Mouse (Mus musculus) adrenal gland (tissue): ENCODE measurements around the gene Rhox3e.
"Not testable (repeated sequence)": the region's sequence is repeated elsewhere in the genome, so short reads cannot be mapped to it uniquely, and the experiment has no call there.

Experiments used
- intact Hi-C: fragments of 180-260 bp; cut with DNase I; formaldehyde crosslinking; loops from one replicate; pipeline ENCODE4 v1.15.1; 2025
- long read RNA-seq, 2 experiments: library from polyadenylated mRNA; unstranded; transcript quantifications; one replicate each; pipeline ENCODE4 v2.0.0; 2020; ENCODE audit warnings: borderline replicate concordance in 1 of 2; ENCODE audit not compliant: insufficient replicate concordance in 1 of 2

Rhox3e gene
- long read RNA-seq, experiment 1, result 0 reads
- long read RNA-seq, experiment 2, result 0 reads

DNA sequence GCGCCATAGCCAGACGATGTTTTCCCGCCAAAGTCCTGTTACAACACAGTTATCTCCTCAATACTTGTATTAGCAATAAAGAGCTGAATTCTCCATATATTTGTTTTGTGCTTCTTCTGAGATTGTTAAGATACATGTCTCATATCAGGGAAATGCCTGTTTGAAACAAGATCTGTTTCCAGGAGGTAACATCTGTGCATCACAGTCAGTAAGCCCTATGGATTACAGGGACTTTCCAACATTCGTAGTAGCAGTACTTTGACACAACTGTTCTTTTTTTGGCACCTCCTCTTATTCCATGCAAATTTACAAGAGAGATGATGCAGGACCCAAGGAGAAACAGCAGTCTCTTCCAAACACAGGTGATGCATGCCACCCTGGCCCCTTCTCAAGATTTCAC lies at the start of gene Rhox3e:
Rhox3e (plus strand) TSS at position 301 of the 400 bp plus-strand sequence.
- intact Hi-C loops, result not testable (repeated sequence)

DNA sequence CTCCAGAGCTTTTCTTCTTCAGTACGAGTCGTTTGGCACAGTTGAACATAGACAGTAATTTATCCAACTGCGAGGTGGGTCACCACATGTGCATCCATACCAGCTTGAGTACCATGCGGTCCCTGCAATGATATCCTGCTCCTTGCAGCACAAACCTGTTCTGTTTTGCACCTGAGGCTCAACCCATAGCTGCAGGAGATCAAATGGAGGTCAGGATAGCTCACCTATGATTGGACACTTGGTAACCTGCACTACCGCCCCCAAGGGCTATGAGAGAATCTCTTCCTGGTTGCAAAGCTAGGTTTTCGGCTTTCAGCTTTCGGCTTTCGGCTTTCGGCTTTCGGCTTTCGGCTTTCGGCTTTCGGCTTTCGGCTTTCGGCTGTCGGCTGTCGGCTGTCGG lies 27.8 kb upstream of the Rhox3e start, which contains the start of gene Rhox4d:
Rhox4d (plus strand) TSS at position 301 of the 400 bp plus-strand sequence.
- intact Hi-C loops, result not testable (repeated sequence)

DNA sequence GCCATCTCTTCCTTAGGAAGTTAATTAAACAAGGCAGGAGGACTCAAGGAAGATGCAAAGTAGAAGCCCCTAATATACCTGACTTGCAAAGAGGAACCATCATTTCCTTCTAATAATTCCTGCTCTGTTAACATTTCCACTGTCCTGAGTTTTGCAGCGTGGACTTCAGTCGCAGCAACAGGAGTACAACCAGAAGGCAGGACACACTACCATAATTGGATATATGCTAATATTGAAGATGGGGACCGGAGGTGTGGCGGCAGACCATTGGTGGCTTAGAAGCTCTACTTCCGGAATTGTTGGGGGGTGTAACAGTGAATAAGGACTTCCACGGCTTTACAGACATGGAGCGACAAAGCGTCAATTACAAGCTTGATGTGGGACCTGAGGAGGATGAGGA lies 11.7 kb upstream of the Rhox3e start, which contains the start of gene Rhox2e:
Rhox2e (plus strand) TSS at position 301 of the 400 bp plus-strand sequence.
- intact Hi-C loops, result not testable (repeated sequence)

DNA sequence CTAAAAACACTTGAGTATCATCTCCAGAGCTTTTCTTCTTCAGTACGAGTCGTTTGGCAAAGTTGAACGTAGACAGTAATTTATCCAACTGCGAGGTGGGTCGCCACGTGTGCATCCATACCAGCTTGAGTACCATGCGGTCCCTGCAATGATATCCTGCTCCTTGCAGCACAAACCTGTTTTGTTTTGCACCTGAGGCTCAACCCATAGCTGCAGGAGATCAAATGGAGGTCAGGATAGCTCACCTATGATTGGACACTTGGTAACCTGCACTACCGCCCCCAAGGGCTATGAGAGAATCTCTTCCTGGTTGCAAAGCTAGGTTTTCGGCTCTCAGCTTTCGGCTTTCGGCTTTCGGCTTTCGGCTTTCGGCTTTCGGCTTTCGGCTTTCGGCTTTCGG lies 15.3 kb downstream of the Rhox3e start, which contains the start of gene Rhox4e:
Rhox4e (plus strand) TSS at position 301 of the 400 bp plus-strand sequence.
- intact Hi-C loops, result not testable (repeated sequence)

DNA sequence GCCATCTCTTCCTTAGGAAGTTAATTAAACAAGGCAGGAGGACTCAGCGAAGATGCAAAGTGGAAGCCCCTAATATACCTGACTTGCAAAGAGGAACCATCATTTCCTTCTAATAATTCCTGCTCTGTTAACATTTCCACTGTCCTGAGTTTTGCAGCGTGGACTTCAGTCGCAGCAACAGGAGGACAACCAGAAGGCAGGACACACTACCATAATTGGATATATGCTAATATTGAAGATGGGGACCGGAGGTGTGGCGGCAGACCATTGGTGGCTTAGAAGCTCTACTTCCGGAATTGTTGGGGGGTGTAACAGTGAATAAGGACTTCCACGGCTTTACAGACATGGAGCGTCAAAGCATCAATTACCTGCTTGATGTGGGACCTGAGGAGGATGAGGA lies 29.3 kb downstream of the Rhox3e start, which contains the start of gene Rhox2f:
Rhox2f (plus strand) TSS at position 301 of the 400 bp plus-strand sequence.
- intact Hi-C loops, result not testable (repeated sequence)

DNA sequence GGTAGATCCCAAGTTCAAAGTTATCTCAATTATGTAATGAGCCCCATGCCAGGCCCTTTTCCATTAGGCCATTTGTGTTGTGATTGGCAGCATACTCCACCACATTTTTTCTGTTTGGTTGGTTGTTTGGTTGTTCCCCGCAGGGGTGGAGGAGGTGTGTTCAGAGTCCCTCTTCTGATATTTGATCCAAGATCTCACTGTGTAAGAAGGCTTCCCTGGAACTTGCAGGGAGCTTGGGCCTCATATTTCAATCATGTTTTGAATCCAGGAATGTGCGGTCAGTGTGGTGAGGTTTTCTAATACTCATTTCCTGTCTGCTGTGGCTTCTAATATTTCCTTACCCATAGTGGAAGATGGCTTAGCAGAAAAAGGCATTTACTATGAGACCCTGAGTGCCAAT lies 30.8 kb downstream of the Rhox3e start:
- intact Hi-C loops, result not testable (repeated sequence)

DNA sequence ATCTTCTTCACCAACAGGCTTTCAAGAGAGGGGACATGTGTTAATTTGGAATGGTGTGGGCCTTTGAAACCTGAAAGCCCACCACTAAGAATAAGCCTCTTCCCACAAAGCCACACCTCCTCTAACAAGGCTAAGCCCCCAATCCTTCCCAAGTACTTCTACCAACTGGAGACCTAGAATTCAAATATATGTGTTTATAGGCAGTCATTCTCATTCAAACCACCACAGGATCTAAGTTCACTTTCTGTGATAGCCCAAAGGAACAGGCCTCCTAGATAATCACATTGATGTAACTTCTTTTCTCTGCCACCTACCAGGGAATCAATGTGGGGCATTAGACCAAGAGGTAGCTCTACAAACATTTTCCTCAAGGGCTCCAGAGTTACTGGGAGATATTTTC lies 38.9 kb downstream of the Rhox3e start, which contains the start of gene Rhox3f:
Rhox3f (plus strand) TSS at position 301 of the 400 bp plus-strand sequence.
- intact Hi-C loops, result not testable (repeated sequence)
